Mouse (Mus musculus): ENCODE results near the gene Zfp746. TPM values are rescaled to one million over a fixed set of nuclear protein-coding genes. Genes with fewer than 3 reads are reported as not detected.

Gene Zfp746
- polyA plus RNA-seq, 1 experiment from 2014 or later: 28.0 TPM

GRCm38 (mm10) chr6:48049273-48050065 is 36.9 kb downstream of the Zfp746 start:
- Histone ChIP-seq H3K27ac (replicated peaks; ENCODE audit: low read depth, low read length) (peak overlapping the region; percentile 93; the same call in 1 of the 2 replicates), H3K4me3 (replicated peaks; ENCODE audit: low read depth, low read length) (peak overlapping the region; percentile 52), H3K27me3 (ENCODE audit: control insufficient read depth, insufficient read depth, low read length) (no peaks in the 10 kb centered on the region), H3K4me2 (ENCODE audit: low read length) (peak overlapping the region; percentile 71), H3K9me3 (ENCODE audit: control insufficient read depth, low read length) (no peaks in the 10 kb centered on the region), H3K36me3 (ENCODE audit: control insufficient read depth, insufficient read depth, low read length) (peaks cover 3% of the 10 kb centered on the region), H3K9ac (replicated peaks; ENCODE audit: low read length) (peak overlapping the region; percentile 87), H3K4me1 (ENCODE audit: control insufficient read depth, insufficient read depth, low read length) (no peaks in the 10 kb centered on the region)
- WGBS: 49% methylated on average over 9 of the region's 9 CpGs
- ATAC-seq (ENCODE audit: low FRiP score, low TSS enrichment): no peak
- peak; percentile 29 for DNase-seq

GRCm38 (mm10) chr6:48048426-48049272 is 37.7 kb downstream of the Zfp746 start, which contains the start of gene Zfp777:
Gene Zfp777, minus strand, starts transcription at chr6:48048911.
- no peaks in the 10 kb centered on the region for H3K4me1 ChIP-seq (ENCODE audit: control insufficient read depth, insufficient read depth, low read length)
- DNase-seq (peak; percentile 89), ATAC-seq (ENCODE audit: low FRiP score, low TSS enrichment) (peak; percentile 88)
- H3K27ac ChIP-seq (replicated peaks; ENCODE audit: low read depth, low read length): peak within 1 kb of the TSS; percentile 93
- peak within 1 kb of the TSS; percentile 64 for H3K4me3 ChIP-seq (replicated peaks; ENCODE audit: low read depth, low read length)
- WGBS: under 1% methylated on average over 76 of the region's 82 CpGs
- H3K27me3 ChIP-seq (ENCODE audit: control insufficient read depth, insufficient read depth, low read length): no peaks in the 10 kb centered on the region
- peak within 1 kb of the TSS; percentile 87 for H3K9ac ChIP-seq (replicated peaks; ENCODE audit: low read length)
- no peaks in the 10 kb centered on the region for H3K9me3 ChIP-seq (ENCODE audit: control insufficient read depth, low read length)
- H3K4me2 ChIP-seq (ENCODE audit: low read length): peak within 1 kb of the TSS; percentile 71
- H3K36me3 ChIP-seq (ENCODE audit: control insufficient read depth, insufficient read depth, low read length): peaks cover 12% of the 10 kb centered on the region

- H3K4me2 ChIP-seq (ENCODE audit: low read length): peak overlapping the region; percentile 71
- peak; percentile 72 for DNase-seq
- WGBS: under 1% methylated on average over 93 of the region's 150 CpGs
- H3K9me3 ChIP-seq (ENCODE audit: control insufficient read depth, low read length): no peaks in the 10 kb centered on the region
- peak overlapping the region; percentile 87 for H3K9ac ChIP-seq (replicated peaks; ENCODE audit: low read length)
- peaks cover 21% of the 10 kb centered on the region for H3K36me3 ChIP-seq (ENCODE audit: control insufficient read depth, insufficient read depth, low read length)
- peak overlapping the region; percentile 93 for H3K27ac ChIP-seq (replicated peaks; ENCODE audit: low read depth, low read length)
- peak; percentile 78 for ATAC-seq (ENCODE audit: low FRiP score, low TSS enrichment)
- H3K27me3 ChIP-seq (ENCODE audit: control insufficient read depth, insufficient read depth, low read length): no peaks in the 10 kb centered on the region
- no peaks in the 10 kb centered on the region for H3K4me1 ChIP-seq (ENCODE audit: control insufficient read depth, insufficient read depth, low read length)
- peak overlapping the region; percentile 64 for H3K4me3 ChIP-seq (replicated peaks; ENCODE audit: low read depth, low read length)
Measured at GRCm38 (mm10) chr6:48047450-48048351, 38.7 kb downstream of the Zfp746 start.

- Histone ChIP-seq H3K4me3 (replicated peaks; ENCODE audit: low read depth, low read length) (peak overlapping the region; percentile 64), H3K4me2 (ENCODE audit: low read length) (peak overlapping the region; percentile 71), H3K36me3 (ENCODE audit: control insufficient read depth, insufficient read depth, low read length) (peaks cover 25% of the 10 kb centered on the region), H3K9ac (replicated peaks; ENCODE audit: low read length) (peak overlapping the region; percentile 87), H3K4me1 (ENCODE audit: control insufficient read depth, insufficient read depth, low read length) (no peaks in the 10 kb centered on the region), H3K27ac (replicated peaks; ENCODE audit: low read depth, low read length) (peak overlapping the region; percentile 93), H3K27me3 (ENCODE audit: control insufficient read depth, insufficient read depth, low read length) (no peaks in the 10 kb centered on the region), H3K9me3 (ENCODE audit: control insufficient read depth, low read length) (no peaks in the 10 kb centered on the region)
- ATAC-seq (ENCODE audit: low FRiP score, low TSS enrichment) (no peak), DNase-seq (peak; percentile 59)
- WGBS: 6% methylated on average over 12 of the region's 12 CpGs
Measured at GRCm38 (mm10) chr6:48047114-48047449, 39.3 kb downstream of the Zfp746 start.

- Histone ChIP-seq H3K36me3 (ENCODE audit: control insufficient read depth, insufficient read depth, low read length) (peaks cover 87% of the 10 kb centered on the region), H3K4me2 (ENCODE audit: low read length) (no peak overlapping the region), H3K27ac (replicated peaks; ENCODE audit: low read depth, low read length) (no peak overlapping the region), H3K9me3 (ENCODE audit: control insufficient read depth, low read length) (no peaks in the 10 kb centered on the region), H3K27me3 (ENCODE audit: control insufficient read depth, insufficient read depth, low read length) (no peaks in the 10 kb centered on the region), H3K4me1 (ENCODE audit: control insufficient read depth, insufficient read depth, low read length) (no peaks in the 10 kb centered on the region), H3K4me3 (replicated peaks; ENCODE audit: low read depth, low read length) (no peak overlapping the region), H3K9ac (replicated peaks; ENCODE audit: low read length) (no peak overlapping the region)
- no peak for ATAC-seq (ENCODE audit: low FRiP score, low TSS enrichment)
- no peak for DNase-seq
Measured at GRCm38 (mm10) chr6:48032661-48033060, 53.7 kb downstream of the Zfp746 start.

- Histone ChIP-seq H3K4me2 (ENCODE audit: low read length) (no peak overlapping the region), H3K9ac (replicated peaks; ENCODE audit: low read length) (no peak overlapping the region), H3K4me3 (replicated peaks; ENCODE audit: low read depth, low read length) (no peak overlapping the region), H3K27me3 (ENCODE audit: control insufficient read depth, insufficient read depth, low read length) (no peaks in the 10 kb centered on the region), H3K4me1 (ENCODE audit: control insufficient read depth, insufficient read depth, low read length) (no peaks in the 10 kb centered on the region), H3K9me3 (ENCODE audit: control insufficient read depth, low read length) (peaks cover 17% of the 10 kb centered on the region), H3K27ac (replicated peaks; ENCODE audit: low read depth, low read length) (no peak overlapping the region), H3K36me3 (ENCODE audit: control insufficient read depth, insufficient read depth, low read length) (peaks cover 88% of the 10 kb centered on the region)
- 84% methylated on average over 10 of the region's 10 CpGs for WGBS
- DNase-seq (no peak), ATAC-seq (ENCODE audit: low FRiP score, low TSS enrichment) (no peak)
Measured at GRCm38 (mm10) chr6:48025905-48026660, 60.3 kb downstream of the Zfp746 start.

- Histone ChIP-seq H3K27me3 (ENCODE audit: control insufficient read depth, insufficient read depth, low read length) (no peaks in the 10 kb centered on the region), H3K9me3 (ENCODE audit: control insufficient read depth, low read length) (peaks cover 17% of the 10 kb centered on the region), H3K4me3 (replicated peaks; ENCODE audit: low read depth, low read length) (no peak overlapping the region), H3K4me1 (ENCODE audit: control insufficient read depth, insufficient read depth, low read length) (peaks cover 4% of the 10 kb centered on the region; the same call in 1 of the 2 replicates), H3K36me3 (ENCODE audit: control insufficient read depth, insufficient read depth, low read length) (peaks cover 77% of the 10 kb centered on the region), H3K27ac (replicated peaks; ENCODE audit: low read depth, low read length) (no peak overlapping the region), H3K4me2 (ENCODE audit: low read length) (no peak overlapping the region), H3K9ac (replicated peaks; ENCODE audit: low read length) (no peak overlapping the region)
- ATAC-seq (ENCODE audit: low FRiP score, low TSS enrichment): peak; percentile 17; the same call in 1 of the 2 replicates
- 58% methylated on average over 21 of the region's 21 CpGs for WGBS
- DNase-seq: no peak
Measured at GRCm38 (mm10) chr6:48024994-48025345, 61.4 kb downstream of the Zfp746 start.

All from midbrain, embryonic 14.5 days (tissue).